Mouse (Mus musculus) liver, adult 2 months (tissue): Measurements from ENCODE around the gene Psmb6. TPM values are rescaled to one million over a fixed set of nuclear protein-coding genes. Genes with fewer than 3 reads are reported as not detected.

Experiments used
- DNase-seq: peaks from one replicate; pipeline ENCODE4 v3.0.0-alpha.2; 2011; ENCODE audit warnings: low read depth, low spot score; ENCODE audit errors: extremely low read depth
- H3K27ac ChIP-seq: fragments of 200-500 bp; replicated peaks from 2 replicates; pipeline ENCODE4 v1.5.1; 2012; ENCODE audit warnings: low read depth, mild to moderate bottlenecking, control low read depth, inconsistent platforms, low read length; ENCODE audit not compliant: insufficient read depth
- H3K27me3 ChIP-seq: fragments of 200-500 bp; 2 replicates; pipeline ENCODE4 v1.6.1; 2012; ENCODE audit warnings: mild to moderate bottlenecking, moderate library complexity, low read length, inconsistent platforms; ENCODE audit not compliant: control insufficient read depth, insufficient read depth
- H3K36me3 ChIP-seq: fragments of 200-500 bp; 2 replicates; pipeline ENCODE4 v1.6.1; 2012; ENCODE audit warnings: low read length, inconsistent platforms; ENCODE audit not compliant: control insufficient read depth, insufficient read depth
- H3K4me1 ChIP-seq: fragments of 200-500 bp; 2 replicates; pipeline ENCODE4 v1.6.1; 2011; ENCODE audit warnings: low read length; ENCODE audit not compliant: control insufficient read depth, insufficient read depth
- H3K4me3 ChIP-seq: fragments of 200-500 bp; 2 replicates; pipeline ENCODE4 v1.5.1; 2011; ENCODE audit warnings: low read depth, mild to moderate bottlenecking, control low read depth, low read length, moderate library complexity; ENCODE audit not compliant: insufficient read depth
- H3K79me2 ChIP-seq: fragments of 200-500 bp; 2 replicates; pipeline ENCODE4 v1.6.1; 2012; ENCODE audit warnings: inconsistent platforms, mild to moderate bottlenecking, low read length, moderate library complexity; ENCODE audit not compliant: control insufficient read depth, insufficient read depth
- H3K9ac ChIP-seq: fragments of 200-500 bp; 2 replicates; pipeline ENCODE4 v1.6.1; 2012; ENCODE audit warnings: low read depth, mild to moderate bottlenecking, control low read depth, inconsistent platforms, low read length
- CTCF ChIP-seq: fragments of 200-500 bp; IDR thresholded peaks from 2 replicates; pipeline ENCODE4 v1.5.1; 2011; ENCODE audit warnings: low read depth, low read length, control low read depth
- POLR2A ChIP-seq: fragments of 200-500 bp; IDR thresholded peaks from 2 replicates; pipeline ENCODE4 v1.6.1; 2011; ENCODE audit warnings: low read length, control low read depth; ENCODE audit not compliant: insufficient read depth; ENCODE audit errors: extremely low read depth
- WGBS: fragments of 180-500 bp; shearing (Covaris S2); methylation state at CpG from one replicate; pipeline ENCODE4 v1.1.7; 2018; 5-methylcytosine and 5-hydroxymethylcytosine counted together
- polyA plus RNA-seq: library from polyadenylated mRNA; depleted of rRNA; stranded (reverse); fragments of >200 nt; gene quantifications from 2 replicates; pipeline ENCODE4 v1.2.3, GENCODE M21; 2012
- total RNA-seq: library from RNA; depleted of rRNA; stranded (reverse); fragments of >200 nt; gene quantifications from 2 replicates; pipeline ENCODE4 v1.2.3, GENCODE M21; 2014

Psmb6 gene
- total and polyA plus RNA-seq, 2 experiments = 298 to 312 TPM

GRCm38 (mm10) chr11:70500476-70500812, 24.7 kb upstream of the Psmb6 start:
- TF ChIP-seq CTCF (no peak), POLR2A (no peak)
- peaks cover 14% of the 10 kb centered on the region for H3K4me1 ChIP-seq
- peak; percentile 58 for DNase-seq
- H3K36me3 ChIP-seq = no peaks in the 10 kb centered on the region
- no peak overlapping the region for H3K9ac ChIP-seq
- no peaks in the 10 kb centered on the region for H3K27me3 ChIP-seq
- H3K79me2 ChIP-seq = no peaks in the 10 kb centered on the region
- H3K27ac ChIP-seq = no peak overlapping the region
- no peak overlapping the region for H3K4me3 ChIP-seq
- 90% methylated on average over 1 of the region's 1 CpGs for WGBS

GRCm38 (mm10) chr11:70502018-70502417, 23.1 kb upstream of the Psmb6 start:
- H3K79me2 ChIP-seq = no peaks in the 10 kb centered on the region
- no peaks in the 10 kb centered on the region for H3K36me3 ChIP-seq
- peaks cover 16% of the 10 kb centered on the region for H3K4me1 ChIP-seq
- no peak overlapping the region for H3K4me3 ChIP-seq
- WGBS = 12% methylated on average over 3 of the region's 3 CpGs
- no peak overlapping the region for H3K9ac ChIP-seq
- no peaks in the 10 kb centered on the region for H3K27me3 ChIP-seq
- DNase-seq = peak; percentile 85
- TF ChIP-seq CTCF (no peak), POLR2A (no peak)
- H3K27ac ChIP-seq = peak overlapping the region; percentile 45; the same call in 1 of the 2 replicates

GRCm38 (mm10) chr11:70504970-70505369, 20.2 kb upstream of the Psmb6 start, which contains the start of gene Tm4sf5:
Gene Tm4sf5, plus strand, starts transcription at chr11:70505244.
- Histone ChIP-seq H3K4me1 (peaks cover 16% of the 10 kb centered on the region), H3K36me3 (no peaks in the 10 kb centered on the region), H3K4me3 (no peak within 1 kb of the TSS), H3K79me2 (no peaks in the 10 kb centered on the region), H3K9ac (no peak within 1 kb of the TSS), H3K27me3 (no peaks in the 10 kb centered on the region), H3K27ac (no peak within 1 kb of the TSS)
- TF ChIP-seq CTCF (no peak), POLR2A (no peak)
- 84% methylated on average over 9 of the region's 9 CpGs for WGBS
- DNase-seq = no peak

GRCm38 (mm10) chr11:70506385-70506784, 18.8 kb upstream of the Psmb6 start:
- no peak overlapping the region for H3K9ac ChIP-seq
- no peaks in the 10 kb centered on the region for H3K36me3 ChIP-seq
- 20% methylated on average over 4 of the region's 4 CpGs for WGBS
- DNase-seq = peak; percentile 56
- H3K27me3 ChIP-seq = no peaks in the 10 kb centered on the region
- H3K79me2 ChIP-seq = no peaks in the 10 kb centered on the region
- H3K4me3 ChIP-seq = no peak overlapping the region; the same call in 1 of the 2 replicates
- H3K27ac ChIP-seq = no peak overlapping the region
- H3K4me1 ChIP-seq = peaks cover 10% of the 10 kb centered on the region
- TF ChIP-seq CTCF = peak; percentile 61
- TF ChIP-seq POLR2A = no peak

GRCm38 (mm10) chr11:70506962-70507515, 18.1 kb upstream of the Psmb6 start:
- H3K9ac ChIP-seq = no peak overlapping the region
- peaks cover 5% of the 10 kb centered on the region; the same call in 1 of the 2 replicates for H3K4me1 ChIP-seq
- DNase-seq = no peak
- no peak overlapping the region for H3K27ac ChIP-seq
- WGBS = 82% methylated on average over 7 of the region's 7 CpGs
- no peaks in the 10 kb centered on the region for H3K79me2 ChIP-seq
- no peak overlapping the region for H3K4me3 ChIP-seq
- no peak for TF ChIP-seq CTCF
- TF ChIP-seq POLR2A = no peak
- H3K27me3 ChIP-seq = no peaks in the 10 kb centered on the region
- H3K36me3 ChIP-seq = no peaks in the 10 kb centered on the region

- Histone ChIP-seq H3K9ac (no peak overlapping the region), H3K79me2 (no peaks in the 10 kb centered on the region), H3K27me3 (no peaks in the 10 kb centered on the region), H3K4me1 (peaks cover 1% of the 10 kb centered on the region; the same call in 1 of the 2 replicates), H3K4me3 (no peak overlapping the region), H3K27ac (no peak overlapping the region), H3K36me3 (no peaks in the 10 kb centered on the region; the same call in 1 of the 2 replicates)
- no peak for TF ChIP-seq POLR2A
- peak; percentile 86 for TF ChIP-seq CTCF
- WGBS = 31% methylated on average over 19 of the region's 19 CpGs
- DNase-seq = no peak
These were observed 15.2 kb upstream of the Psmb6 start for GRCm38 (mm10) chr11:70509753-70510564.
